Mouse (Mus musculus): ENCODE results near the gene Tram2. TPM values are rescaled to one million over a fixed set of nuclear protein-coding genes. Genes with fewer than 3 reads are reported as not detected.
A peak's percentile ranks its signal among the peaks of the same experiment; 100 is the strongest.

Tram2 gene
- polyA plus RNA-seq, 1 experiment: 6.7 TPM

DNA sequence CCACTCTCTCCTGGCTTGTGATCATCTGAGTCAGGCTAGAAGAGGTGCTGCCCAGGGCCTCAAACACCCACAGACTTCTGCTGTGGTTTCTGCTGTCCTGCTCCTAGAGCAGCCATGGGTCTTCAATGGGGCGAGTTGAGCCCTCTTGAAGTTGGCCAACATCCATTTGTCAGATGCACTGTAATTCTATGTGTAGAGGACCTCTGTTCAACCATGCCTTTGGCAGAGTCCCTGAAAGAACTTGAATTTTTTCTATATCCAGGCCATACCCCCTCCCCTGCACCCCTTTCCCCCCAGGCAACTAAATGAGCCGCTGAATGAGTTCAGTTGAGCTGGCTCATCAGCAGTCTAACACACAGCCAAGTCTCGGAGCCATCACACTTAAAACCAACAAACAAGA, 39.5 kb downstream of the Tram2 start:
- Histone ChIP-seq H3K4me3 (replicated peaks; ENCODE audit: control insufficient read depth, low read depth, low read length) (no peak overlapping the region), H3K27ac (ENCODE audit: control insufficient read depth, insufficient read depth, low read depth, low read length, poor library complexity) (peak overlapping the region; percentile 12; the same call in 1 of the 2 replicates), H3K4me1 (ENCODE audit: control insufficient read depth, insufficient read depth, low read length) (no peaks in the 10 kb centered on the region; the same call in 1 of the 2 replicates)
- TF ChIP-seq POLR2A (IDR thresholded peaks at IDR 0.05; ENCODE audit: borderline replicate concordance, control insufficient read depth, low read depth, low read length) (no peak), CTCF (IDR thresholded peaks at IDR 0.05; ENCODE audit: control insufficient read depth, insufficient read depth, low read length) (no peak)
- WGBS: 83% methylated on average over 3 of the region's 3 CpGs

DNA sequence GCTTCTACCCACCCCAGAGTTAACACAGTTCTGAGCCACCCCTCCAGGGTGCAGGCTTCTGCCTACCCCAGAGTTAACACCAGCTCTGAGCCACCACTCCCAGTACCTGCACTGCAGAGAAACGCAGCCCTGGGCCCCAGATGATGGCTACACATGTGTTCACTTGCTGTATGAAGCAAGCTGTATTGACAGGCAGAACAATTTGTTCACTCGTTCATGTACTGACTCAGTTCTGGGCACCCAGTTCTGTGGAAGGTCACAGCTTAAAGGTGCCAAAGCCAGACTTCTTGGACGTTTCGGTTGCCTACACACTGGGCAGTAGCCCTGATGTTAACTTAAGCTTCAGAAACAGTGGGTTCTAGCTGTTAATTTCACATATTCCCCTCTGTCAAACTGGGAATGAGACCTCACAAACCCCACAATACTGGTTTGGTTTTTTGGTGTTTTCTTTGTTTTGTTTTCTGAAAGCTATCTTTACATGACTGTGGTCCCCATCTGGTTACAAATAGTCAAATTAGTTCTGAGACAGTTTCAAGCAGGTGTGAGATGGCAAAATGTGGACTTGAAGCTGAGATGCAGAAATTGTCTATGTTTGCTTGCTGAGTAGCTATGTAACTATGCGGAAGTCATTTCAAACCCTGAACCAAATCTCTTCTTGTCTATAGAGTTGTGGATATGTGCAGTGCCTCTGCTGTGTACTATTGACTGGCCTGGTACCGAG, 41.0 kb downstream of the Tram2 start:
- Histone ChIP-seq H3K4me1 (ENCODE audit: control insufficient read depth, insufficient read depth, low read length) (no peaks in the 10 kb centered on the region; the same call in 1 of the 2 replicates), H3K4me3 (replicated peaks; ENCODE audit: control insufficient read depth, low read depth, low read length) (no peak overlapping the region), H3K27ac (ENCODE audit: control insufficient read depth, insufficient read depth, low read depth, low read length, poor library complexity) (peak overlapping the region; percentile 9; the same call in 1 of the 2 replicates)
- 78% methylated on average over 6 of the region's 6 CpGs for WGBS
- TF ChIP-seq CTCF (IDR thresholded peaks at IDR 0.05; ENCODE audit: control insufficient read depth, insufficient read depth, low read length) (no peak), POLR2A (IDR thresholded peaks at IDR 0.05; ENCODE audit: borderline replicate concordance, control insufficient read depth, low read depth, low read length) (no peak)

DNA sequence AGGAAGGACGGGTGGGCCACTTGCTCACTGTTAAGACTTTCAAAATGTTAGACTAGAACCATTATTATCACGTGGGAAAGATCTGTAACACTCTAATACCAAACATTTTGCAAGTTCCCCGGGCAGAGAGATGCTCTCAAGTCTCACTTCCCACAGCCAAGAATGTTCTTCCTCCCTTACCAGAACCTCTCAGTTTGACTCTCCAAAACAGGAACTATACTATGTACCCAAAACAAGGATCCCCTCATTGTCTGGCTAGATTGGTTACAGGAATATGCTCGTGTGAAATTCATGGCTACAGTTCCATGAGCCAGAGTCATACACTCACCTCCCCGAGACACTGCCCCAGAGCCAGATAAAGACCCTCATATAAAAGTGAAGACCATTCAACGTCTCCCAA, 43.2 kb downstream of the Tram2 start:
- Histone ChIP-seq H3K4me3 (replicated peaks; ENCODE audit: control insufficient read depth, low read depth, low read length) (no peak overlapping the region), H3K4me1 (ENCODE audit: control insufficient read depth, insufficient read depth, low read length) (no peaks in the 10 kb centered on the region; the same call in 1 of the 2 replicates), H3K27ac (ENCODE audit: control insufficient read depth, insufficient read depth, low read depth, low read length, poor library complexity) (no peak overlapping the region)
- TF ChIP-seq CTCF (IDR thresholded peaks at IDR 0.05; ENCODE audit: control insufficient read depth, insufficient read depth, low read length): no peak
- TF ChIP-seq POLR2A (IDR thresholded peaks at IDR 0.05; ENCODE audit: borderline replicate concordance, control insufficient read depth, low read depth, low read length): no peak
- WGBS: 28% methylated on average over 6 of the region's 6 CpGs

DNA sequence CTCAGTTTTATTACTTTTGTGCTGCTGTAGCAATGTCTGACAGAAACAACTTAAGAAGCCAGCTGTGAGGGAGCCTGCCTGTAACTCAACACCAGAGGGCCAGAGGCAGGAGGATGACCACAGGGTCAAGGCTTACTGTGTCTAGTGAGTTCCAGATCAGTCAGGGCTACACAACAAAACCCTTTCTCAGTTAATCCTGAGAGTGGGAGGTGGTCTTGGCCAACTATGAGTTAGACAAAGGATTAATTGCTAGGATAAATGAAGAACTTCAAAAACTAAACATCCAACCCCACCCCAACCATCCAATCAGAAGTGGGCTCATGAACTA, 45.3 kb downstream of the Tram2 start:
- TF ChIP-seq CTCF (IDR thresholded peaks at IDR 0.05; ENCODE audit: control insufficient read depth, insufficient read depth, low read length) (no peak), POLR2A (IDR thresholded peaks at IDR 0.05; ENCODE audit: borderline replicate concordance, control insufficient read depth, low read depth, low read length) (no peak)
- Histone ChIP-seq H3K4me1 (ENCODE audit: control insufficient read depth, insufficient read depth, low read length) (no peaks in the 10 kb centered on the region; the same call in 1 of the 2 replicates), H3K27ac (ENCODE audit: control insufficient read depth, insufficient read depth, low read depth, low read length, poor library complexity) (no peak overlapping the region), H3K4me3 (replicated peaks; ENCODE audit: control insufficient read depth, low read depth, low read length) (no peak overlapping the region)

DNA sequence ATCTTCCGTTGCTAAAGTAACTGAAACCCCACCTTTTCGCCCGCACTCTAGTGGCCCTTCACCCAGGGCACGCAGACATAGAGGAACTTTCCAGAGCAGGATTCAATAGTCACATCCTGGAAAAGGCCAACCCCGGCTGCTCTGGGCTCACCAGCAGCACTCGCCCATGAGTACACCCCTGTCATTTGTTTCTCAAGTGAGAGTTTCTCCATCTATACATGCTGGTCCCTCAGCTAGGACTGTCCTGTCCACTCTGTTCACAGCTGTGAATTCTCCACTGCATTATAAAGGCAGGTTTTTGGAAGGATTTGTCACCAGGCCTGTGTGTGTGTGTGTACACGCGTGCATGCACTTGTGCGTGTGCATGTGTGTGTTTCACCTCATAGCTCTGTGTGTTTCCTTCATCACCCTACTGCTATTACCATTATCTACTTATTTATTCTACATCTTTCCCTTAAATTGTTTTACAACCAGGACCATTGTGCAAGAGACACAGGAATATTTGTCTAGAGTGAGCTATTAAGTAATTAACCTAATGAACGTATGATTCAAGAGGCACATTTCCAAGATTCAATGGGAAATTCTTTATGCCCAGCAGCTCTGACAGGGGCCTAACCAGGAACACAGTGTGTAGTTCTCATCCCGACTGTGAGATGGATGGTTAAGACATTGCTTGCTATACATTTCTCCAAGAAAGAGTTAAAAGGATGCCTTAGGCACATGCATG, 45.8 kb downstream of the Tram2 start:
- no peak overlapping the region for H3K27ac ChIP-seq (ENCODE audit: control insufficient read depth, insufficient read depth, low read depth, low read length, poor library complexity)

DNA sequence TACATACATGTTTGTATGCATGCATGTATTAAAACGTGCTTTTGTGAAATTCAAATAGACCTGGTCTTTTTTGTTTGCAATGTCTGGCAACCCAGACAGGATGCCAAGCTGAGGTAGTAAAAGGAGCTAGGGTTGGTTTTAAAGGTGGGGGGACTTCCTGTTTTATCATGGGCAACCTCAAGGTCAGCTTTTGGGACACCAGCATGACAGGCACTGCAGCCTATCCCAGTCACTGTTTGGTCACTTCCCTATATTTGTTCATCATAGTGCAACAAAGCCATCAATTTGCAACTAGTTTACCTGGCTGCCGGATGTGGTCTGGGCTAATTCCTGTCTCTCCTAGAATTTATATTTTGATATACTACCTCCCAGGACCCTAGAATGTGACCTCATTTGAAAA, 47.4 kb downstream of the Tram2 start:
- no peak overlapping the region for H3K27ac ChIP-seq (ENCODE audit: control insufficient read depth, insufficient read depth, low read depth, low read length, poor library complexity)
- no peak for TF ChIP-seq CTCF (IDR thresholded peaks at IDR 0.05; ENCODE audit: control insufficient read depth, insufficient read depth, low read length)
- TF ChIP-seq POLR2A (IDR thresholded peaks at IDR 0.05; ENCODE audit: borderline replicate concordance, control insufficient read depth, low read depth, low read length): no peak
- 45% methylated on average over 2 of the region's 2 CpGs for WGBS
- H3K4me3 ChIP-seq (replicated peaks; ENCODE audit: control insufficient read depth, low read depth, low read length): no peak overlapping the region
- H3K4me1 ChIP-seq (ENCODE audit: control insufficient read depth, insufficient read depth, low read length): no peaks in the 10 kb centered on the region; the same call in 1 of the 2 replicates

More for the DNA sequence above, 45.8 kb downstream of the Tram2 start:
- no peaks in the 10 kb centered on the region; the same call in 1 of the 2 replicates for H3K4me1 ChIP-seq (ENCODE audit: control insufficient read depth, insufficient read depth, low read length)
- 83% methylated on average over 11 of the region's 11 CpGs for WGBS
- TF ChIP-seq POLR2A (IDR thresholded peaks at IDR 0.05; ENCODE audit: borderline replicate concordance, control insufficient read depth, low read depth, low read length) (no peak), CTCF (IDR thresholded peaks at IDR 0.05; ENCODE audit: control insufficient read depth, insufficient read depth, low read length) (no peak)
- H3K4me3 ChIP-seq (replicated peaks; ENCODE audit: control insufficient read depth, low read depth, low read length): no peak overlapping the region

DNA sequence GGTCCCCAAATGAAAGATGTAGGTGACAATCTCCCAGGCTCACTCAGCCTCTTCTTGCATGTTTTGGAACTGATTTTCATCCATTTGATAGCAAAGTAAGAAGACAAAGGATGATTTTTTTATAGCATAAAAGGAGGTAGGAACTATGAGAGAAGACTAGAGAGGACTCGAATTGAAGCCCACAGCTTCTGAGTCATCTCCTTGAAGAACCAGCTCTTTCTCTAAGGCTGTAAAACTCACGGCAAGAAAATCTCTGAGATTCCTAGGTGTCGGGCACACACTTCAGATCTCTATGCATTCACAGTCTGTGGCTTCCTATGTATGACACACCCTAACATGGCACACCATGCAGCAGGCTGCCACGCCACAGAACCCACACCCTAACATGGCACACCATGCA, 50.0 kb downstream of the Tram2 start:
- TF ChIP-seq CTCF (IDR thresholded peaks at IDR 0.05; ENCODE audit: control insufficient read depth, insufficient read depth, low read length) (no peak), POLR2A (IDR thresholded peaks at IDR 0.05; ENCODE audit: borderline replicate concordance, control insufficient read depth, low read depth, low read length) (no peak)
- Histone ChIP-seq H3K4me3 (replicated peaks; ENCODE audit: control insufficient read depth, low read depth, low read length) (no peak overlapping the region), H3K27ac (ENCODE audit: control insufficient read depth, insufficient read depth, low read depth, low read length, poor library complexity) (no peak overlapping the region), H3K4me1 (ENCODE audit: control insufficient read depth, insufficient read depth, low read length) (no peaks in the 10 kb centered on the region; the same call in 1 of the 2 replicates)
- WGBS: 63% methylated on average over 4 of the region's 4 CpGs

DNA sequence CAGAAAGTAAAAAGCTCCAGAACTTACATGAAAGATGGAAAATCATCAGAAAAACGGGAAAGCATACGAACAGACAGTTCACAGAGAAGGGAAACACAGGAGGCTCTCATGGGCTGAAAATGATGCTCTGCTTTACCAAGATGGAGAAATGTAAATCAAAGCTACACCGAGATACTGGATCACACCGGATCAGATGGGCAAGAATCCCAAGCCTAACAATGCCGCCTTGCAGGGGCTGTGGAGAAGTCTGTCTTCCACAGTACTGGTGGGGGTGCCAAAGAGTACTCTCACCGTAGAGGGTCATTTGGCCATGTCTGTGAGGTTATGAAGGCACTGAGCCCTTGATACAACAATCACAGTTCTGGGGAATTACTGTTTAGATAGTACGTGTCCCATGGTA, 52.5 kb downstream of the Tram2 start:
- Histone ChIP-seq H3K4me1 (ENCODE audit: control insufficient read depth, insufficient read depth, low read length) (no peaks in the 10 kb centered on the region; the same call in 1 of the 2 replicates), H3K27ac (ENCODE audit: control insufficient read depth, insufficient read depth, low read depth, low read length, poor library complexity) (no peak overlapping the region), H3K4me3 (replicated peaks; ENCODE audit: control insufficient read depth, low read depth, low read length) (no peak overlapping the region)
- TF ChIP-seq POLR2A (IDR thresholded peaks at IDR 0.05; ENCODE audit: borderline replicate concordance, control insufficient read depth, low read depth, low read length) (no peak), CTCF (IDR thresholded peaks at IDR 0.05; ENCODE audit: control insufficient read depth, insufficient read depth, low read length) (no peak)
- 84% methylated on average over 7 of the region's 7 CpGs for WGBS

Measured in bone marrow, adult 2 months (tissue).